Mouse (Mus musculus) bone marrow, adult 2 months (tissue): ENCODE measurements at regions not wholly inside any gene's neighbourhood (a gene's known extent, or its start where the extent isn't known, plus 50 kb on each side); places are given as distances from the start of the nearest gene placed in this dataset.

Experiments used
- H3K27ac ChIP-seq: fragments of 200-500 bp; 2 replicates; pipeline ENCODE4 v1.5.1; 2012; ENCODE audit warnings: low read depth, mild to moderate bottlenecking, control low read depth, inconsistent platforms, low read length; ENCODE audit not compliant: control insufficient read depth, poor library complexity, insufficient read depth
- H3K4me1 ChIP-seq: fragments of 200-500 bp; 2 replicates; pipeline ENCODE4 v1.6.1; 2011; ENCODE audit warnings: low read length; ENCODE audit not compliant: control insufficient read depth, insufficient read depth
- H3K4me3 ChIP-seq: fragments of 200-500 bp; replicated peaks from 2 replicates; pipeline ENCODE3; 2011; ENCODE audit warnings: mild to moderate bottlenecking, low read depth, low read length, control low read depth; ENCODE audit not compliant: control insufficient read depth
- CTCF ChIP-seq: fragments of 200-500 bp; IDR thresholded peaks from 2 replicates; pipeline ENCODE4 v1.5.1; 2011; ENCODE audit warnings: low read length, control low read depth; ENCODE audit not compliant: control insufficient read depth, insufficient read depth
- POLR2A ChIP-seq: fragments of 200-500 bp; IDR thresholded peaks from 2 replicates; pipeline ENCODE4 v1.6.1; 2011; ENCODE audit warnings: low read depth, mild to moderate bottlenecking, control low read depth, low read length, borderline replicate concordance; ENCODE audit not compliant: control insufficient read depth
- WGBS: fragments of 180-500 bp; shearing (Covaris S2); methylation state at CpG from one replicate; pipeline ENCODE4 v1.1.7; 2018; 5-methylcytosine and 5-hydroxymethylcytosine counted together

- no peak overlapping the region for H3K4me3 ChIP-seq
- WGBS = 71% methylated on average over 5 of the region's 5 CpGs
- H3K4me1 ChIP-seq = no peaks in the 10 kb centered on the region; the same call in 1 of the 2 replicates
- H3K27ac ChIP-seq = no peak overlapping the region
- TF ChIP-seq CTCF (no peak), POLR2A (no peak)
Observed at GRCm38 (mm10) chr12:77099521-77099920, 137.5 kb upstream of the Max start.

- Histone ChIP-seq H3K27ac (no peak overlapping the region), H3K4me1 (no peaks in the 10 kb centered on the region; the same call in 1 of the 2 replicates), H3K4me3 (no peak overlapping the region)
- TF ChIP-seq CTCF = no peak
- TF ChIP-seq POLR2A = no peak
- WGBS = 86% methylated on average over 4 of the region's 4 CpGs
Observed at GRCm38 (mm10) chr12:77098821-77099220, 136.8 kb upstream of the Max start.

- TF ChIP-seq POLR2A (no peak), CTCF (no peak)
- 82% methylated on average over 2 of the region's 2 CpGs for WGBS
- Histone ChIP-seq H3K27ac (no peak overlapping the region), H3K4me3 (no peak overlapping the region), H3K4me1 (peaks cover 1% of the 10 kb centered on the region; the same call in 1 of the 2 replicates)
Observed at GRCm38 (mm10) chr12:77097831-77098230, 135.8 kb upstream of the Max start.

GRCm38 (mm10) chr12:77096461-77096860 lies 134.5 kb upstream of the Max start:
- Histone ChIP-seq H3K4me3 (no peak overlapping the region), H3K4me1 (peaks cover 1% of the 10 kb centered on the region; the same call in 1 of the 2 replicates), H3K27ac (no peak overlapping the region)
- TF ChIP-seq POLR2A (no peak), CTCF (no peak)
- WGBS = 81% methylated on average over 4 of the region's 4 CpGs

- Histone ChIP-seq H3K27ac (no peak overlapping the region), H3K4me3 (no peak overlapping the region), H3K4me1 (peaks cover 1% of the 10 kb centered on the region; the same call in 1 of the 2 replicates)
- WGBS = 48% methylated on average over 3 of the region's 3 CpGs
- TF ChIP-seq CTCF = no peak
- TF ChIP-seq POLR2A = no peak
Observed at GRCm38 (mm10) chr12:77094999-77095915, 133.3 kb upstream of the Max start.

- no peak for TF ChIP-seq POLR2A
- no peak for TF ChIP-seq CTCF
- H3K4me3 ChIP-seq = no peak overlapping the region
- WGBS = 69% methylated on average over 7 of the region's 7 CpGs
- no peak overlapping the region for H3K27ac ChIP-seq
- peaks cover 1% of the 10 kb centered on the region; the same call in 1 of the 2 replicates for H3K4me1 ChIP-seq
Observed at GRCm38 (mm10) chr12:77094168-77094567, 132.2 kb upstream of the Max start.

- no peak for TF ChIP-seq POLR2A
- TF ChIP-seq CTCF = no peak
- Histone ChIP-seq H3K4me3 (no peak overlapping the region), H3K27ac (no peak overlapping the region), H3K4me1 (peaks cover 1% of the 10 kb centered on the region; the same call in 1 of the 2 replicates)
- 32% methylated on average over 3 of the region's 3 CpGs for WGBS
Observed at GRCm38 (mm10) chr12:77092741-77093140, 130.7 kb upstream of the Max start.

GRCm38 (mm10) chr12:77092143-77092542 lies 130.1 kb upstream of the Max start:
- Histone ChIP-seq H3K4me1 (peaks cover 1% of the 10 kb centered on the region; the same call in 1 of the 2 replicates), H3K27ac (no peak overlapping the region), H3K4me3 (no peak overlapping the region)
- WGBS = 36% methylated on average over 2 of the region's 2 CpGs
- no peak for TF ChIP-seq POLR2A
